Mouse (Mus musculus): ENCODE measurements around the gene Hcar2.

- TF ChIP-seq POLR2A (IDR thresholded peaks at IDR 0.05; ENCODE audit: control insufficient read depth, extremely low read depth, insufficient read depth, low read length, poor library complexity) = no peak
- TF ChIP-seq CTCF (IDR thresholded peaks at IDR 0.05; ENCODE audit: borderline replicate concordance, control insufficient read depth, extremely low read depth, insufficient read depth, low read length, poor library complexity) = no peak
Observed at GRCm38 (mm10) chr5:123906146-123906975, 41.1 kb upstream of the Hcar2 start.
